Mouse (Mus musculus) ZHBTc4 (cell line): Measurements from ENCODE around the gene Zfyve26.

Experiments
- DNase-seq: peaks from one replicate; pipeline ENCODE4 v3.0.0-alpha.2; 2011; ENCODE audit warnings: low read depth, low spot score

Gene Zfyve26

DNA sequence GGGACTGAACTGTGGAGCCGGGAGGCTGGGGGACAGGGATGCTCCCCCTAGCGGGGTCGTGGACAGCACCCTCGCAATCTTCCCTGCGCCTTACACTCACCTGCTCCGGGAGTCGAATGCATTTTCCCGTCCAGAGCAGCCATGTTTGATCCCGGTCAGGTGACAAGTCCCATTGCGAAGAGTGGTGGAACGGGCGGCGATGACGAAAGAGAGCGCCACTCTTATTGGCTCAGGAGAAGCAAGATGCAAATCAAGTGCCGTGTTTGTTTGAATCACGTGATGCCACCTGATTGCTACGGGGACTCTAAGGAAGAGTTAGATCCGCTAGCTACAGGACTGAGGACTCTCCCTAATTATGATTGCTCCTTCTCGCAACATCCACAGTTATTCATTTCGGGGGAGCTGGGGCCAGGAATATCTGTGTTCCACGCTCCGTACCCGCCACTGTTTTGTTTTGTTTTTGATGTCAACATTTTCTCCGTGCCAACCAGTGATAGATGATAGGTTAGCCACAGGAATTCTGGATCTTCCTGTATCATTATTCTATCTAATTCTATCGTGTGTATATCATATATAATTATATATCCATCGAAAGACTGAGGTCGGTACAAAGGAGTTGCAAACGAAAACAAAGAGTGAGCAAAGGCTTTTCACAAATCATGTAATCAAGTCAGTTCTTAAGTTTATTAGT is at the start of gene Zfyve26:
TSS of gene Zfyve26 (minus strand) at position 179 of the 691 bp plus-strand sequence.
- DNase-seq = peak; percentile 98

DNA sequence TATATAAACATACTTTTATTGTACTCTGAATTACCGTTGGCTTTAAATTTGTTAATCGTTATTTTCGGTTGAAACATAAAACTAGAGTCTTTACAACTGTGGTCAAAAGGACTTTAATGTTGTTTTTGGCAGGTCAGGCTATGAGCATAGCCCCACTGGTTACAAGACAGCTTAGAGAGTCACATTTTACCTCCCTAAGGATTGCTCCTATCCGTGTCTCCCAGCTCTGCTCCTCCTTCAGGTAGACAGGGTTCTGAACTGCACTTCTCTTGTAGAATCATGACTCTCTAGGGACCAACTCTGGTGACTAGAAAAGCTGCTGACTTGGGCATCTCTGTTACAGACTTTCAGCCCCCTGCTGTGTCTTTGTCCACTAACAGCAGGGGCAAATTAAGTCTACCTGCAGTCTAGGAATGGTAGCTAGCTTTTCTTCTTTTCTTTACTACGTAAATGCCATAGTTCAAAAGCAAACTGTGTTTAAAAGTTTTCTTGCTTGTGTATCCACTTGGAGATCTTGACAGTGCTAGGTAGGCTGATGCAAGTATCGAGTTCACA is 45.3 kb upstream of the Zfyve26 start:
- peak; percentile 90 for DNase-seq

DNA sequence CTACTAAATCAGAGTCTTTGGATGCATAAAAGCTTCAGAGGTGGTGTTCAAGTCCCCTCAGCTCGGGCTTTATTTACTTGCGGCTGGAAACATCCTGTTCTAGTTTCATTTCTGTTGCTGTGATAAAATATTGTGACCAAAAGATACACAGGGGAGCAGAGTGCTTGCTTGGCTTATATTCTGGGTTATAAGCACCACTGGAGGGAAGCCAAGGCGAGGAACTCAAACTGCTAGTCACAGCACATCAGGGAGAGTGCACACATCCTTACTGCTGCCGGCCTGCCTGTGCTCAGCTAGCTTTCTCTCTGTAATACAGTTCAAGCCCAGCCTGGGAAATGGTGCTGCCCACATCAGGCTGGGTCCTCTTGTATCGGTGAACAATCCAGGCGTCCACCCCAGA is 44.4 kb upstream of the Zfyve26 start:
- DNase-seq = no peak

GRCm38 (mm10) chr12:79338791-79339190 is 42.7 kb upstream of the Zfyve26 start:
- DNase-seq = no peak

- no peak for DNase-seq
Observed at GRCm38 (mm10) chr12:79331722-79332121, 35.6 kb upstream of the Zfyve26 start.

- peak; percentile 65 for DNase-seq
Observed at GRCm38 (mm10) chr12:79330571-79330970, 34.5 kb upstream of the Zfyve26 start.

GRCm38 (mm10) chr12:79327868-79328267 is 31.8 kb upstream of the Zfyve26 start:
- no peak for DNase-seq

- no peak for DNase-seq
Observed at GRCm38 (mm10) chr12:79326745-79327144, 30.6 kb upstream of the Zfyve26 start.

GRCm38 (mm10) chr12:79326236-79326635 is 30.1 kb upstream of the Zfyve26 start:
- DNase-seq = no peak

GRCm38 (mm10) chr12:79322539-79322938 is 26.4 kb upstream of the Zfyve26 start:
- peak; percentile 44 for DNase-seq

GRCm38 (mm10) chr12:79320895-79321294 is 24.8 kb upstream of the Zfyve26 start:
- DNase-seq = no peak

DNA sequence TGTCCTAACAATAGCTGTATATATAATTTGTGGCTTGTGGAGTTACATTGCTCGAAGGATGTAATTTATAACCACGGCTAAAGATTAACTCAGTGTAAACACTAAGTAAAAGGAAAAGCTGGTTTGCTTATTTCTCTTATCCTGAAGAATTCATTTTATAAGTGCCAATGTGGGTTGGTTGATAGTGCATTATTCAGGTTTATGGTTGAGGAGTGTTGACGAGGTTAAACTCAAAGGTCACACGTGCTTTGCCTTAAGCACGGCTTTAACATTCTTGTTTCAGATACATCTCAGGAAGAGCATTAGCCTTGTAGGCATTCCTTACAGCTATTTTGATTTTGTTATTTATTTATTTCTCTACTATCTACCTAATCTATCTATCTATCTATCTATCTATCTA is 21.2 kb upstream of the Zfyve26 start:
- no peak for DNase-seq

GRCm38 (mm10) chr12:79313721-79314120 is 17.6 kb upstream of the Zfyve26 start:
- DNase-seq = no peak

GRCm38 (mm10) chr12:79306013-79306412 is 9.9 kb upstream of the Zfyve26 start:
- DNase-seq = no peak

GRCm38 (mm10) chr12:79305131-79305530 is 9.0 kb upstream of the Zfyve26 start:
- DNase-seq = no peak

DNA sequence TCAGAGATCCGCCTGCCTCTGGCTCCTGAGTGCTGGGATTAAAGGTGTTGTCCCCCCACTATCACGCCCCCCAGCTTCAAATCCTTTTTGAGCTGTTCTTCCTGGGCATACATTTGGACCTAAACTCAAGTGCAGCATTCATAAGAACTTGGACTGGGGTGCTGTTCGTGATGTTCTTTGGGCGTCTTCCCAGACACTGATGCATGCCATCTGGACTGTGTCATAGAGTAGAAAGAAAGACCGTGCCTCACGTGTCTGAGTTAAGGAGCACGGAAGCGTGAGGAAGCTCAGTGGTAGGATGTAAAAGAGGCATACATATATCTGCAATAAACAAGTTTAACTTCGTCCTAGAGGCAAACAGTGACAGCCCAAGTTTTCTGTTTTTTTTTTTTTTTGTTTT is 5.7 kb upstream of the Zfyve26 start:
- no peak for DNase-seq

DNA sequence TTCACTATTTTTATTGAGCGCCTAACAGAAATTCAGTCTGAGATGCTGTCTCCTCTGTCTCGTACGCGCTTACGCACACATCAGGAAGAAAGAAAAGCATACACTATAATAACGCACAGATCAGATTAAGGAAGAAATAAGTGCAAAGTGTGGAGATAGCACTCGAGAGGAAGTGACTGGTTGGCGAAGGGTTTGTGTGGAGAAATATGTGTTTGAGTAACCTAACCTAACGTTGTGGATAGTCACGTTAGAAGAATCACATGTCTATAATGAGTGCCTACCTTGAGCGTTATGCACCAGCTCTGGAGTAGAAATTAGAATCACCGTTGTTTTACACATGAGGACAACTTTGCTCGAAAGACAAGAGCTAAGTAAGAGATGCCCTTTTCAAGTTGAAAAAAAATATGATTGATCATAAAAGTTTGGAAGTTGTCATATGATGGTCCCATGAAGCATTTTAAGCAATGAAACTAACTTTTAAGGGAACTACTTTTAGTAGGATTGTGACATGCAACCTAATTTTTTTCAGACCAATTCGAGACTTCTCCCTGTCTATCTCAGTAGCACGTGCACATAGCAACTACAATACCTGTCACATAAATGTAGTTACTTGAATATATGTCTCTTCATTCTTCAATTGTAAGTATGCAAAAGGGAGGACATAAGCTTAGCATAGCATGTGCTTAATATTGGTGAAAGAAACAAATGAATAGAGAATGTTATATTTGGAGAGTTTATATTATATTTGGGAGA is 2.0 kb upstream of the Zfyve26 start:
- no peak for DNase-seq

- peak; percentile 90 for DNase-seq
Observed at GRCm38 (mm10) chr12:79297121-79297576, 1.0 kb upstream of the Zfyve26 start, which contains the start of gene Rad51b. Rad51b (plus strand) TSS chr12:79297282.

- no peak for DNase-seq
Observed at GRCm38 (mm10) chr12:79292874-79293273, 3.2 kb downstream of the Zfyve26 start.

GRCm38 (mm10) chr12:79282595-79282994 is 13.5 kb downstream of the Zfyve26 start:
- no peak for DNase-seq

DNA sequence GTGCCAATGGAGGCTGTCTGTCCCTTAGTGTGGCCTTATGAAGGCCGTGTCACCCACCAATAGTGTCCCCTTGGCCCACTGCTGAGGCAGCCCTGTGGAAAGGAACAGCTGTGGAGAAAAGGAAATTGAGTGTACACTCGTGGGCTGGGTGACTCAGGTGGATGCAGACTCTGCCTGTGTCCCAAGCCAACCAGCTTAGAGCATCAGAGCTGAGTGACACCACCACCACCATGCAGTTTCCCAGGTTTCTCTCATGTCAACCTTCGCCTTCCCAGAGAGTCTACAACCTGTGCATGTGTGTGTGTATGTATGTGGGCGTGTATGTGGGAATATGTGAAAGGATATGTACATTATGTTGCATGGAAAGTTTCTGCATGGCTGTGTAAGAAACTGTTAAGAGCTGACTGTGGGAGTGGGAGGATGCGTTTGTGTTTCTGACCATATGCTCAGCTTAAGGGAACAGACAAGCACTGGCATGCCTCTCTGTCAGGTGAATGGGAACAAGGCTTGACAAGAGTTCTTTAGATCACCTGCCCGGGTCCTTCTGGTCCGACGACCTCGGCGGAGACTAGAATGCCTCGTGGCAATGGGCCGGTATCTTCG is 16.5 kb downstream of the Zfyve26 start:
- no peak for DNase-seq

DNA sequence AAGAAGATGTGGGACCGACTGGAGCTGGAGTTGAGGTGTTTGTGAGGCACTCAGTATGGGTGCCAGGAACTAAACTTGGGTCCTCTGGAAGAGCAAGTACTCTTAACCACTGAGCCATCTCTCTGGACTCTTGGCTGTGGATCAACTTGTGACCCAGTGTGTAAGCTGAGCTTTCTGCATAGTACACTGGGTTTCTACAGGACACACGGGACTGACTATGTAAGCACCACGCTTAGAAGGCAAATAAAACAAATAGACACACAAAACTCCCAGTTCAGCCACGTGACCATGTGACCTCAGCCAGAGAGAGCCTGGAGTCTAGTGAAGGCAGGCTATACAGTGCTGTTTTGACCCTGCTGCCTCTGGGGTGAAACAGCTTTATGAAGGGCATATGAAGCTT is 23.5 kb downstream of the Zfyve26 start:
- DNase-seq = no peak
